Mouse (Mus musculus): ENCODE results near the gene Unc80. TPM values are rescaled to one million over a fixed set of nuclear protein-coding genes. Genes with fewer than 3 reads are reported as not detected.
A peak's percentile ranks its signal among the peaks of the same experiment; 100 is the strongest.

Gene Unc80
- polyA plus RNA-seq (2015; fragmentation: Nextera tagmentation; extraction: Ambion mirVana), result not detected in 2 replicates

- DNase-seq (peak; percentile 0), ATAC-seq (ENCODE audit: low read depth) (no peak)
- H3K4me2 ChIP-seq, result peak within 1 kb of the TSS; percentile 60
- no peaks in the 10 kb centered on the region for H3K9me3 ChIP-seq (replicated peaks)
- H3K4me1 ChIP-seq (replicated peaks), result no peaks in the 10 kb centered on the region
- H3K27ac ChIP-seq, result no peak within 1 kb of the TSS
- peaks cover 24% of the 10 kb centered on the region for H3K27me3 ChIP-seq
- WGBS (ENCODE audit: insufficient replicate concordance), result 2% methylated on average over 77 of the region's 83 CpGs
- peak within 1 kb of the TSS; percentile 46 for H3K4me3 ChIP-seq (replicated peaks)
- no peaks in the 10 kb centered on the region for H3K36me3 ChIP-seq
- no peak within 1 kb of the TSS for H3K9ac ChIP-seq
These were observed at the start of gene Unc80 for GRCm38 (mm10) chr1:66467821-66468703. Unc80 (plus strand) TSS chr1:66468367.

GRCm38 (mm10) chr1:66426073-66426472, 42.1 kb upstream of the Unc80 start:
- WGBS (ENCODE audit: insufficient replicate concordance), result 74% methylated on average over 5 of the region's 5 CpGs
- H3K9ac ChIP-seq, result no peak overlapping the region
- no peaks in the 10 kb centered on the region for H3K27me3 ChIP-seq
- ATAC-seq (ENCODE audit: low read depth) (no peak), DNase-seq (no peak)
- H3K36me3 ChIP-seq, result no peaks in the 10 kb centered on the region
- no peak overlapping the region for H3K27ac ChIP-seq
- H3K9me3 ChIP-seq (replicated peaks), result no peaks in the 10 kb centered on the region
- H3K4me1 ChIP-seq (replicated peaks), result no peaks in the 10 kb centered on the region
- H3K4me2 ChIP-seq, result no peak overlapping the region
- H3K4me3 ChIP-seq (replicated peaks), result no peak overlapping the region

GRCm38 (mm10) chr1:66430962-66431361, 37.2 kb upstream of the Unc80 start:
- no peak for DNase-seq
- H3K27me3 ChIP-seq, result no peaks in the 10 kb centered on the region
- H3K27ac ChIP-seq, result no peak overlapping the region
- H3K4me3 ChIP-seq (replicated peaks), result no peak overlapping the region
- no peak for ATAC-seq (ENCODE audit: low read depth)
- no peaks in the 10 kb centered on the region for H3K36me3 ChIP-seq
- no peaks in the 10 kb centered on the region for H3K4me1 ChIP-seq (replicated peaks)
- H3K9ac ChIP-seq, result no peak overlapping the region
- no peak overlapping the region for H3K4me2 ChIP-seq
- H3K9me3 ChIP-seq (replicated peaks), result no peaks in the 10 kb centered on the region

GRCm38 (mm10) chr1:66431472-66431871, 36.7 kb upstream of the Unc80 start:
- no peak overlapping the region for H3K27ac ChIP-seq
- H3K9ac ChIP-seq, result no peak overlapping the region
- WGBS (ENCODE audit: insufficient replicate concordance), result 51% methylated on average over 6 of the region's 6 CpGs
- H3K9me3 ChIP-seq (replicated peaks), result no peaks in the 10 kb centered on the region
- DNase-seq, result no peak
- no peak overlapping the region for H3K4me3 ChIP-seq (replicated peaks)
- H3K36me3 ChIP-seq, result no peaks in the 10 kb centered on the region
- H3K4me2 ChIP-seq, result no peak overlapping the region
- H3K4me1 ChIP-seq (replicated peaks), result no peaks in the 10 kb centered on the region
- ATAC-seq (ENCODE audit: low read depth), result no peak
- no peaks in the 10 kb centered on the region for H3K27me3 ChIP-seq

GRCm38 (mm10) chr1:66438069-66438468, 30.1 kb upstream of the Unc80 start:
- WGBS (ENCODE audit: insufficient replicate concordance), result 43% methylated on average over 2 of the region's 2 CpGs
- no peak overlapping the region for H3K4me3 ChIP-seq (replicated peaks)
- no peaks in the 10 kb centered on the region for H3K9me3 ChIP-seq (replicated peaks)
- H3K36me3 ChIP-seq, result no peaks in the 10 kb centered on the region
- no peak overlapping the region for H3K27ac ChIP-seq
- no peak overlapping the region for H3K4me2 ChIP-seq
- no peaks in the 10 kb centered on the region for H3K4me1 ChIP-seq (replicated peaks)
- H3K27me3 ChIP-seq, result no peaks in the 10 kb centered on the region
- ATAC-seq (ENCODE audit: low read depth) (no peak), DNase-seq (no peak)
- no peak overlapping the region for H3K9ac ChIP-seq

GRCm38 (mm10) chr1:66442922-66443321, 25.2 kb upstream of the Unc80 start:
- DNase-seq (no peak), ATAC-seq (ENCODE audit: low read depth) (no peak)
- 69% methylated on average over 2 of the region's 2 CpGs for WGBS (ENCODE audit: insufficient replicate concordance)

GRCm38 (mm10) chr1:66449471-66449870, 18.7 kb upstream of the Unc80 start:
- H3K9me3 ChIP-seq (replicated peaks), result no peaks in the 10 kb centered on the region
- no peak overlapping the region for H3K27ac ChIP-seq
- H3K36me3 ChIP-seq, result no peaks in the 10 kb centered on the region
- H3K27me3 ChIP-seq, result no peaks in the 10 kb centered on the region
- no peak overlapping the region for H3K4me3 ChIP-seq (replicated peaks)
- no peak overlapping the region for H3K9ac ChIP-seq
- H3K4me1 ChIP-seq (replicated peaks), result no peaks in the 10 kb centered on the region
- ATAC-seq (ENCODE audit: low read depth) (no peak), DNase-seq (no peak)
- no peak overlapping the region for H3K4me2 ChIP-seq
- 57% methylated on average over 2 of the region's 2 CpGs for WGBS (ENCODE audit: insufficient replicate concordance)

More at GRCm38 (mm10) chr1:66442922-66443321, 25.2 kb upstream of the Unc80 start:
- Histone ChIP-seq H3K4me3 (replicated peaks) (no peak overlapping the region), H3K27me3 (no peaks in the 10 kb centered on the region), H3K36me3 (no peaks in the 10 kb centered on the region), H3K27ac (no peak overlapping the region), H3K9ac (no peak overlapping the region), H3K4me1 (replicated peaks) (no peaks in the 10 kb centered on the region), H3K4me2 (no peak overlapping the region), H3K9me3 (replicated peaks) (no peaks in the 10 kb centered on the region)

GRCm38 (mm10) chr1:66456580-66456979, 11.6 kb upstream of the Unc80 start:
- no peaks in the 10 kb centered on the region for H3K9me3 ChIP-seq (replicated peaks)
- WGBS (ENCODE audit: insufficient replicate concordance), result 14% methylated on average over 2 of the region's 2 CpGs
- no peak overlapping the region for H3K4me2 ChIP-seq
- no peaks in the 10 kb centered on the region for H3K4me1 ChIP-seq (replicated peaks)
- no peak overlapping the region for H3K9ac ChIP-seq
- no peaks in the 10 kb centered on the region for H3K36me3 ChIP-seq
- DNase-seq, result no peak
- H3K27ac ChIP-seq, result no peak overlapping the region
- H3K4me3 ChIP-seq (replicated peaks), result no peak overlapping the region
- no peaks in the 10 kb centered on the region for H3K27me3 ChIP-seq
- no peak for ATAC-seq (ENCODE audit: low read depth)

- Histone ChIP-seq H3K36me3 (no peaks in the 10 kb centered on the region), H3K9ac (no peak overlapping the region), H3K4me2 (no peak overlapping the region), H3K4me3 (replicated peaks) (no peak overlapping the region), H3K27ac (no peak overlapping the region), H3K4me1 (replicated peaks) (no peaks in the 10 kb centered on the region), H3K9me3 (replicated peaks) (no peaks in the 10 kb centered on the region), H3K27me3 (no peaks in the 10 kb centered on the region)
- 57% methylated on average over 3 of the region's 3 CpGs for WGBS (ENCODE audit: insufficient replicate concordance)
- ATAC-seq (ENCODE audit: low read depth) (no peak), DNase-seq (no peak)
These were observed 10.4 kb upstream of the Unc80 start for GRCm38 (mm10) chr1:66457747-66458146.

- Histone ChIP-seq H3K4me2 (no peak overlapping the region), H3K36me3 (no peaks in the 10 kb centered on the region), H3K9ac (no peak overlapping the region), H3K4me1 (replicated peaks) (no peaks in the 10 kb centered on the region), H3K27ac (no peak overlapping the region), H3K9me3 (replicated peaks) (no peaks in the 10 kb centered on the region), H3K27me3 (no peaks in the 10 kb centered on the region), H3K4me3 (replicated peaks) (no peak overlapping the region)
- ATAC-seq (ENCODE audit: low read depth), result no peak
- 54% methylated on average over 3 of the region's 3 CpGs for WGBS (ENCODE audit: insufficient replicate concordance)
- no peak for DNase-seq
These were observed 8.8 kb upstream of the Unc80 start for GRCm38 (mm10) chr1:66459394-66459793.

- Histone ChIP-seq H3K27ac (no peak overlapping the region), H3K27me3 (no peaks in the 10 kb centered on the region), H3K4me2 (no peak overlapping the region), H3K36me3 (no peaks in the 10 kb centered on the region), H3K4me3 (replicated peaks) (no peak overlapping the region), H3K9ac (no peak overlapping the region), H3K9me3 (replicated peaks) (no peaks in the 10 kb centered on the region), H3K4me1 (replicated peaks) (no peaks in the 10 kb centered on the region)
- ATAC-seq (ENCODE audit: low read depth), result no peak
- 58% methylated on average over 4 of the region's 4 CpGs for WGBS (ENCODE audit: insufficient replicate concordance)
- DNase-seq, result no peak
These were observed 7.3 kb upstream of the Unc80 start for GRCm38 (mm10) chr1:66460850-66461249.

- Histone ChIP-seq H3K36me3 (no peaks in the 10 kb centered on the region), H3K27ac (no peak overlapping the region), H3K27me3 (peaks cover 24% of the 10 kb centered on the region), H3K9me3 (replicated peaks) (no peaks in the 10 kb centered on the region), H3K4me2 (peak overlapping the region; percentile 60; the same call in 1 of the 2 replicates), H3K4me3 (replicated peaks) (no peak overlapping the region), H3K9ac (no peak overlapping the region), H3K4me1 (replicated peaks) (no peaks in the 10 kb centered on the region)
- WGBS (ENCODE audit: insufficient replicate concordance), result 15% methylated on average over 3 of the region's 3 CpGs
- DNase-seq (no peak), ATAC-seq (ENCODE audit: low read depth) (no peak)
These were observed 495 bp downstream of the Unc80 start for GRCm38 (mm10) chr1:66468704-66469020.

All from liver, embryonic 13.5 days (tissue).